Mouse (Mus musculus) G1E (cell line): ENCODE measurements around the gene Igsf21.

ENCODE experiments used
- CTCF ChIP-seq: IDR thresholded peaks from 2 replicates; pipeline ENCODE4 v1.5.1; 2012; ENCODE audit warnings: low read depth, low read length, inconsistent platforms, mixed read lengths
- GATA1 ChIP-seq: IDR thresholded peaks from 2 replicates; pipeline ENCODE4 v1.6.1; 2012; ENCODE audit warnings: borderline replicate concordance, low read length, inconsistent platforms, mixed read lengths
- POLR2AphosphoS5 ChIP-seq: IDR thresholded peaks from 2 replicates; pipeline ENCODE4 v1.6.1; 2012; ENCODE audit warnings: low read depth, low read length, inconsistent platforms; ENCODE audit not compliant: insufficient replicate concordance

DNA sequence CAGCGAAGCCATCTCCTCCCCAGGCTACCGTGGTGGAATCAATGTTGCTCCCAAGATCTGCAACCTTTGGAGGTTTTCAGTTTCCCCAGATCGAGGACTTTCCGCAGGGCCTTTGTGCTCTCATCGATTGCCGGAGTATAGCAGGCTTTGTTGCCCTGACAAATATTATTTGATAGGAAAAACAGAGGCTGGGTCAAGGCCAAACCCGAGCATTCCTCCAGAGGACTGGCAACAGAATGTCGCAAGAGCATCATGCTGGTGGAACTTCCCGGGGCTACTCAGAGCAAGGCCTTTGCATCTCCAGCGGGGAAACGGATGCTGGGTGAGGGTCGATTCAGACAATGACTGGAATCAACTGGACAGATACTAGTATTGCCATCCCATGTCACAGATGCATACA is 180.6 kb downstream of the Igsf21 start:
- TF ChIP-seq CTCF (no peak), GATA1 (no peak), POLR2AphosphoS5 (no peak)
